Mouse (Mus musculus) cortical plate, adult 2 months (tissue): ENCODE results near the gene Ccl20. TPM values are rescaled to one million over a fixed set of nuclear protein-coding genes. Genes with fewer than 3 reads are reported as not detected.

Source experiments
- H3K27ac ChIP-seq: fragments of 200-500 bp; 2 replicates; pipeline ENCODE4 v1.5.1; 2012; ENCODE audit warnings: low read length, control low read depth, inconsistent platforms; ENCODE audit not compliant: insufficient read depth
- H3K4me1 ChIP-seq: fragments of 200-500 bp; 2 replicates; pipeline ENCODE4 v1.6.1; 2011; ENCODE audit warnings: low read length; ENCODE audit not compliant: control insufficient read depth, insufficient read depth
- H3K4me3 ChIP-seq: fragments of 200-500 bp; 2 replicates; pipeline ENCODE4 v1.5.1; 2011; ENCODE audit warnings: mild to moderate bottlenecking, low read length, control low read depth; ENCODE audit not compliant: insufficient read depth
- CTCF ChIP-seq: fragments of 200-500 bp; IDR thresholded peaks from 2 replicates; pipeline ENCODE4 v1.5.1; 2011; ENCODE audit warnings: mild to moderate bottlenecking, control low read depth, low read length; ENCODE audit not compliant: insufficient read depth; ENCODE audit errors: extremely low read depth
- POLR2A ChIP-seq: fragments of 200-500 bp; IDR thresholded peaks from 2 replicates; pipeline ENCODE4 v1.6.1; 2011; ENCODE audit warnings: mild to moderate bottlenecking, low read length, control low read depth; ENCODE audit not compliant: insufficient read depth; ENCODE audit errors: extremely low read depth
- polyA plus RNA-seq: library from polyadenylated mRNA; depleted of rRNA; stranded (reverse); fragments of >200 nt; gene quantifications from 2 replicates; pipeline ENCODE4 v1.2.3, GENCODE M21; 2012

The Ccl20 gene
- polyA plus RNA-seq, 1 experiment: not detected

DNA sequence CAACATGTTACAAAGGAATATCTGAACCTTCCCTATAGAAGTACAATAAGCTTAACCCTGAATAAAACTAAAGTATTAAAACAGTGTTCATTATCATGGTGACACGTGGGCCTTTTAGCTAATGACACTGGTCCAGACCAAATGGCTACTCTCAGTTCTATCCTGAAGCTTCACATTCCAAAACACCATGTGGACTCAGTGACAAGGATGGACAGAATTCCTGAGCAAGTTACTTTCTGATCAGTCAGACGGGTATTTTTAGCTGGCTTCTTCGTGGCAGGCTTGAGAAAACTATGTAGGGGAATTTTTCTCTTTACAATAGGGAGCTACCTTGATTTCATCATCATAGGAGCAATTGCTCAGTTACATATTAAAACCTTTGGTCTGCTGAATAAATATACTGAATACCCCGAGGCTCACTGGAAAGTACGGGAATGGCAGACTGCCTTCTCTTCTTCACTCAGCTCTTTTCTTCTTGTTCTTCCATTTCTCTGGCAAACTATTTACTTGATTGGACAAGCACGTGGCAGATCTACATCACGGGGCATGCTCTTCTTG lies 16.9 kb upstream of the Ccl20 start:
- Histone ChIP-seq H3K4me1 (no peaks in the 10 kb centered on the region), H3K27ac (no peak overlapping the region), H3K4me3 (no peak overlapping the region)
- TF ChIP-seq POLR2A (no peak), CTCF (no peak)

DNA sequence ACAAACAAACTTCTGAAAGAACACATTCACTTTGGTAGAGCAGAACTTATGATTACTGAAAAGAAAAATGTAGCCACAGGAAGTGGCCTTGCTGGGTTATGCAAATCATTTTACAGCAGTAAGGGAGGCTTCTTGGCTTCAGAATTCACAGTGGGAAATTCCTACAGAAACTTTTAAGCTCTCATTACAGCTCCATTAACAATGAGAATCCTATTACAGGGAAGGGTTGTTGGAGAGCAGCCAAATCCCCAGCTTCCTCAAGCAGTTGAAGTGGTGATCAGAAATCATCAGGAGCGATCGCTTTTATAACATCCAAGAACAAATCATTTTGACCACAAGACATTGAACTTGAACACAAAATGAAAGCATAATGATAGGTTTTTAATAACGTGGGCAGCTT lies 14.7 kb upstream of the Ccl20 start:
- Histone ChIP-seq H3K4me1 (no peaks in the 10 kb centered on the region), H3K4me3 (no peak overlapping the region), H3K27ac (no peak overlapping the region)
- no peak for TF ChIP-seq CTCF
- TF ChIP-seq POLR2A: no peak

DNA sequence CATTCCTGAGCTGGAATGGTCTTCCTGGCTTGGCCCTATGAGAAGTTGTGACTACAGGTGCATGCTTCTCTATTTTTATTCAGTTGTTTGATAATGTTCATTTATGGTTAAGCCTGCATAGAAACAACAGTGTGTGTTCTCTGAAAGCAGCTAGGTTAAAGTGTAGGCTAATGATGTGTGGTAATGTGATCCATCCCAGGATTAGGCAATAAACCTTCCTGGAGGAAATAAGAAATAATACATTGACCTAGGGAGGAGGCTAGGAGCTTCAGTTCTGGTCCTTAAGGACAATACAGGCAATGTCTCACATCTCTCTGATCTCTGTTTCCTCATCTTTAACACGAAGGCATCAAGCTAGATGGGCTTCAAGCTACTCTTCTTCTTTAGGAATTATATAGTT lies 11.1 kb upstream of the Ccl20 start:
- Histone ChIP-seq H3K4me3 (no peak overlapping the region), H3K4me1 (no peaks in the 10 kb centered on the region)
- TF ChIP-seq POLR2A (no peak), CTCF (no peak)

DNA sequence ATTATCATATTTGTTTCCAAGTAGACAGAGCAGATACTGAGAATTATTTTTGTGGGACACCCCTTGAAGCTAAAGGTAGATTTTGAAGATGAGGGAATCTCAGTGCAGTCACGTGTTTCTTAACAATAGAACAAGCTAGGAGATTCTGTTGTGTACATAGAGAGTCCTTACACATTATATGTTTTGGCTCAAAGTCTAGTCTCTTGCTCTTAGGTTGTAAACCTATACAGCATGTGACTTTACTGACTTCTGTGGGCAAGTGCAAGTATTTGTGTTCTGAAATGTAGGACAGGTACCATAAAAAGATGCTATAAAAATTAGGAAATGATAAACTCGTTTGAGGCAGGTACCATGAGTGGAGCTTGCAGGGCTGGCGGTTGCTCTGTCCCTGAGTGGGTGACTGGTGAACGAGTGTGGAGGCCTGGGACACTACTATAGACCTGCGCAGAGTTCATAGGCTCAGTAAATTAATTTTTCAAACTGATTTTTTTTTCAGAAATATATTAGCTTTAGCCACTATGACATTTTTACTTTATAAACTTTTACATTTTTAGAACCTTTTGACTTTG lies 9.1 kb upstream of the Ccl20 start:
- H3K4me3 ChIP-seq: no peak overlapping the region
- no peak for TF ChIP-seq POLR2A
- no peak for TF ChIP-seq CTCF
- no peak overlapping the region for H3K27ac ChIP-seq
- H3K4me1 ChIP-seq: no peaks in the 10 kb centered on the region

More for the DNA sequence above, 11.1 kb upstream of the Ccl20 start:
- H3K27ac ChIP-seq: no peak overlapping the region

DNA sequence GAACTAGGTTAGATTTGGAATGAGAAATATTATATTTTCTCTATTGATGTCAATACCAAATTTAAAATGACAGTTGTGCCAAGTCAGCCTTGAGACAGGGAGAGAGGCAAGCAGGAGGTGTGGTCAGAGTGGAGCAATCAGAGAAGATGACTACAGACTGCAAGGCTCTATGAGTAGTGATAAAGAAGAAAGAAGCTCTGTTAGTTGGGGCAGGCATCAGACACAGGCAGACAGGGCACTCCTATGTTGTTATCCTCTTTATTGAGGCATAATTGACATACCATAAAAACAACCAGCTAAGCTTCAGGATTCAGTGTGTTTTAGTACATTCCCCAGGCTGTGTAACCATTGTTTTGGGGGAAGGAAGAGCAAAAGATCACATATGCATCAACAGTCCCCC lies 5.6 kb upstream of the Ccl20 start:
- Histone ChIP-seq H3K27ac (no peak overlapping the region), H3K4me3 (no peak overlapping the region), H3K4me1 (no peaks in the 10 kb centered on the region)
- TF ChIP-seq CTCF: no peak
- no peak for TF ChIP-seq POLR2A

DNA sequence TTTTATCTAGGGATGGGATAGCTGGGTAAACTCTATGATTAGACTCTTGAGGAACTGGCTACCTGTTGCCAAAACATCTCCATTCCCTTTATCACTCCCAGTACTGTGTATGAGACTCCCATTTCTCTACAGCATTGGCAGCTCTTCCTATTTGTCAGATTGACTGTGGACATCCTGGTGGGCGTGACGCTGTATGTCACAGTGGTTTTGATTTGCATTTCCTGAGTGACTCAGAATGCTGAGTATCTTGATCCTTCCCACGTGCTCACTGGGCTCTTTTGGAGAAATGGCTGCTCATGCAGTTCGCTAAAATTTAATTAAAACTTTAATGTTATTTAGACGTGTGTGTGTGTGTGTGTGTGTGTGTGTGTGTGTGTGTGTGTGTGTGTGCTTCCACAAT lies 4.8 kb upstream of the Ccl20 start:
- no peak overlapping the region for H3K4me3 ChIP-seq
- no peaks in the 10 kb centered on the region for H3K4me1 ChIP-seq
- no peak overlapping the region for H3K27ac ChIP-seq
- no peak for TF ChIP-seq POLR2A
- no peak for TF ChIP-seq CTCF

DNA sequence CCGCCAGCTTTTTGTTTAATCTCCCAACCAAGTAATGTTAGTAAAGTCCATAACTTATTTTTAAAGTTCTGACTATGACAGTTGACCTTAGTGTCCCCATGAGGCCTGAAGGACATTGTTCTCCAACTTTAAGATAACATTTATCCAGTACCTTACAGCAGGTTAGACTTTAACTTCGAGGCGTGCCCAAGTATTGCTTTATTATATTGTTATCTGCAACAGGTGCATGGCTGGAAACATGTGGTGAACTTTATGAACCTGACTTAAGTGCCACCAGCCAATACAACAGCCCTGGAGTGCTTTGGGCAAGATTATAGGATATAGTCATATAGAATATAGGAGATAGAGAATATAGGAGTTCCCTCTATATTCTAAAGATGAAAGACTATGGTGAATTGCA lies 651 bp downstream of the Ccl20 start:
- no peak overlapping the region for H3K4me3 ChIP-seq
- no peak overlapping the region for H3K27ac ChIP-seq
- TF ChIP-seq CTCF: no peak
- no peaks in the 10 kb centered on the region; the same call in 1 of the 2 replicates for H3K4me1 ChIP-seq

DNA sequence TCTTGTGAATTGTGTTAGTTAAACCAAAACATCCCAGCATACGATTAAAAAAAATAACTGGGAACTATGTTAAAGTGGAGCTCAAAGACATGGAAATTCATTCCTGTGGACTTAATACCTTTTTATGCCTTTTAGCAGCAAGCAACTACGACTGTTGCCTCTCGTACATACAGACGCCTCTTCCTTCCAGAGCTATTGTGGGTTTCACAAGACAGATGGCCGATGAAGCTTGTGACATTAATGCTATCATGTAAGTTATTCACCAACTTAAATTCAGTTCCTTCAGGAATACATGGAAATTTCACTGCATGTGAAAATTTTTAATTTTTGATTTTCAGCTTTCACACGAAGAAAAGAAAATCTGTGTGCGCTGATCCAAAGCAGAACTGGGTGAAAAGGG lies 1.1 kb downstream of the Ccl20 start:
- H3K27ac ChIP-seq: no peak overlapping the region
- no peaks in the 10 kb centered on the region; the same call in 1 of the 2 replicates for H3K4me1 ChIP-seq
- no peak overlapping the region for H3K4me3 ChIP-seq
- TF ChIP-seq CTCF (no peak), POLR2A (no peak)

DNA sequence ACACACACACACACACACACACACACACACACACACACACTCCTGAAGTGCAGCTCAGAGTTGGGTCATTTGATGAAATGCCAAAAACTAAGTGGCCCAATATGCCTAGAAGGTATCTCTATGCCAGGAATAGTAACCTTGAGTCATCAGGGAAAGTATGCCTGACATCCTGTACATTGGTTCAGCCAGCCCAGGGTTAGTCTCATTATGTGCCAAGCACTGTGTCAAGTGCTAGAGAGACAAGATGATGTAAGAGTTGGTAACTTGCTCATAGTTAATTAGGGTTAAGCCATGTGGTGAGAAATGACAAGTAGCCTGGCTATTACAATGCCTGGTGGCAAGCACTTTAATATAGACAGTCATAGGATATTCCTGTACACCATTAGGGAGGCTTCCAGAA lies 3.3 kb downstream of the Ccl20 start:
- Histone ChIP-seq H3K4me1 (no peaks in the 10 kb centered on the region; the same call in 1 of the 2 replicates), H3K4me3 (no peak overlapping the region), H3K27ac (no peak overlapping the region)
- TF ChIP-seq CTCF (no peak), POLR2A (no peak)

DNA sequence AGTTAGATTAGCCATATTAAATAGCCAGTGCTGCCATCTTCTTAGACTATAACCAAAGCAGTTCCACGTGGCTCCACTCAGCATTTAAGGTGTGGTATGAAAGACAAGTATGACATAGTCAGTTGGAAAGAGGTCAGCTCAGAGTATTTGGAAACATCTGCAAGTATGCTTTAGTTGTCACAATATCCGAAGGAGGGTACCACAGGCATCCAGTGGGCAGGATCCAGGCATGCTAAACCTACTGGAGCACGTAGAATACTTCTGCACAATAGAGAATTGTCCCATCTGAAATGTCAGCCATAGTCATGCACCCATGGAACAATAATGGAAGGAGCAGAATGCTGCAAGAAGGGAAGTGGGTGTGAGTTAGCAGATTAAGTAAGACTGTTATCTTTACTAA lies 3.7 kb downstream of the Ccl20 start:
- TF ChIP-seq POLR2A: no peak
- no peak for TF ChIP-seq CTCF
- H3K4me1 ChIP-seq: no peaks in the 10 kb centered on the region; the same call in 1 of the 2 replicates
- no peak overlapping the region for H3K27ac ChIP-seq
- H3K4me3 ChIP-seq: no peak overlapping the region

DNA sequence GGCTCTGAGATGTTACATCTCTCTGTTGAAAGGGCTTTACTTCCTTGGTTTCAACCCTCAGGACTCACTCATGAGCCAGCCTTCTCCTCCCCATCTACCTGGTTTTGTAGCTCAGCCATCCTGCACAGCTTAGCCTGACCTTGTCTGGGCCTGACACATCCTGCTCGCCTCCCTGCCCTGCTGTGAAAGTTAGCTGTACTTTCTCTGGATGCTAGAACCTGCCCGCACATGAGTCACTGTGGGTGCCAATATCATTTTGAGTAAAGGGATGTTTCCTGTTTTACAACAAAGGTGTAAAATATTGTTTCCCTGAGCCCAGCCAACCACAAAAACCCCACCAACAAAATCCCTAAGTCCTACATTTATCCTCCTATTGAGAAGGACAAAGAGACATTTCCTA lies 6.6 kb downstream of the Ccl20 start:
- no peak overlapping the region for H3K27ac ChIP-seq
- no peak overlapping the region for H3K4me3 ChIP-seq
- no peaks in the 10 kb centered on the region for H3K4me1 ChIP-seq
- TF ChIP-seq CTCF: no peak
